ENCODE assay signal across 16 mouse cellular contexts in the genomic region with DNA sequence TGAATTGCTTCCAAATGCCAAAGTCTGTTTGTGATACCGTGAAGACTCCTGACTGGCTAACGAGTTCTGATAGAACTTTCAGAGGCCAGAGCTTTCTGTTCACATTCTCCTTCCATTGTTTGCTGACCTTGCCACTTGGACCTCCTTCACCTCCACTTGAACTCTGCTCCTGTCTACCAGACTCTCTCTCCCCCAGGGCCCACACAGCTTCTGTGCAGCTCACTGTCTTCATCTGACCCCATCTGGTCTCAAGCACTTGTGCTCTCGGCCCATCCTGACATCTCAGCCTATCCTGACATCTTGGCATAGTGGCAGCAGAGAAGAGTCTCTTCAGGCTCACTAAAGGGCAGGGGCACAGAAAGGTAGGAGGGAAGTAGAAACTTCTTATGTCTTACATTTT.
"Had no signal": no experiment of that assay in that cellular context is flagged by ENCODE, and none has a peak within 500 bp of the region (broad histone marks: within the 10 kb centered on the region; RNA-seq: fewer than 3 reads in every experiment).

No protein-coding gene starts in this region.

- DNase-seq: kidney, postnatal 25 days; liver; lung, adult 2 months; lung, postnatal 4 days; midbrain, embryonic 14.5 days; right cerebral cortex, adult 18-20 months; right cerebral cortex, postnatal 14 days; right cerebral cortex, postnatal 4 days; thymus, postnatal 25 days had no signal

- H3K36me3 ChIP-seq: limb, embryonic 10.5 days; limb, embryonic 13.5 days; liver, embryonic 12.5 days; liver, embryonic 15.5 days; neural tube, embryonic 12.5 days; neural tube, embryonic 15.5 days had no signal

- H3K4me2 ChIP-seq: limb, embryonic 13.5 days; liver, embryonic 12.5 days; liver, embryonic 15.5 days; midbrain, embryonic 11.5 days; neural tube, embryonic 12.5 days; neural tube, embryonic 15.5 days had no signal

- H3K4me3 ChIP-seq: limb, embryonic 10.5 days; limb, embryonic 13.5 days; liver, embryonic 12.5 days; liver, embryonic 15.5 days; neural tube, embryonic 12.5 days; neural tube, embryonic 15.5 days had no signal

- H3K27me3 ChIP-seq: limb, embryonic 13.5 days; liver, embryonic 12.5 days; liver, embryonic 15.5 days; neural tube, embryonic 12.5 days; neural tube, embryonic 15.5 days had no signal
